Mouse (Mus musculus) MEL (cell line): ENCODE data around the gene D5Ertd579e. TPM values are rescaled to one million over a fixed set of nuclear protein-coding genes. Genes with fewer than 3 reads are reported as not detected.

Experiments
- DNase-seq: peaks from one replicate; pipeline ENCODE4 v3.0.0; 2011; ENCODE audit warnings: low read depth, low spot score
- H3K27ac ChIP-seq: 2 replicates; pipeline ENCODE4 v1.5.1; 2012; ENCODE audit warnings: low read depth, mild to moderate bottlenecking, control low read depth, low read length, moderate library complexity; ENCODE audit not compliant: control insufficient read depth
- H3K27me3 ChIP-seq, 2 experiments: fragments of 150-350 bp in 1 of 2; sonication (generic) in 1 of 2; 2 replicates each; pipeline ENCODE4 v1.6.1; 2012; ENCODE audit warnings: low read length in 2 of 2, mild to moderate bottlenecking in 2 of 2, improper control_type of control experiment in 1 of 2, moderate library complexity in 1 of 2; ENCODE audit not compliant: insufficient read depth in 2 of 2, control insufficient read depth in 1 of 2
- H3K36me3 ChIP-seq, 2 experiments: 2 replicates each; pipeline ENCODE4 v1.6.1; 2012 to 2014; ENCODE audit warnings: low read length in 2 of 2, improper control_type of control experiment in 1 of 2, inconsistent platforms in 1 of 2, mild to moderate bottlenecking in 1 of 2; ENCODE audit not compliant: insufficient read depth in 2 of 2, control insufficient read depth in 1 of 2
- H3K4me1 ChIP-seq, 2 experiments: fragments of 150-350 bp in 1 of 2; sonication (generic) in 1 of 2; 2 replicates each; pipeline ENCODE4 v1.6.1; 2012; ENCODE audit warnings: low read length in 2 of 2, improper control_type of control experiment in 1 of 2, mild to moderate bottlenecking in 1 of 2; ENCODE audit not compliant: insufficient read depth in 2 of 2, control insufficient read depth in 1 of 2
- H3K4me3 ChIP-seq, 2 experiments: fragments of 150-350 bp in 1 of 2; sonication (generic) in 1 of 2; 2 replicates each; pipeline ENCODE4 v1.5.1; 2012; ENCODE audit warnings: low read depth in 2 of 2, low read length in 2 of 2, mild to moderate bottlenecking in 2 of 2, moderate library complexity in 2 of 2, control low read depth in 1 of 2, improper control_type of control experiment in 1 of 2; ENCODE audit not compliant: control insufficient read depth in 1 of 2, insufficient read depth in 1 of 2
- H3K79me2 ChIP-seq: 2 replicates; pipeline ENCODE4 v1.6.1; 2012; ENCODE audit warnings: mild to moderate bottlenecking, low read length, moderate library complexity; ENCODE audit not compliant: control insufficient read depth, poor library complexity, insufficient read depth
- H3K9ac ChIP-seq: 2 replicates; pipeline ENCODE4 v1.6.1; 2012; ENCODE audit warnings: low read depth, mild to moderate bottlenecking, control low read depth, low read length, moderate library complexity; ENCODE audit not compliant: control insufficient read depth, poor library complexity, severe bottlenecking
- H3K9me3 ChIP-seq: fragments of 150-350 bp; sonication (generic); replicated peaks from 2 replicates; pipeline ENCODE4 v1.6.1; 2012; ENCODE audit warnings: mild to moderate bottlenecking, low read length, improper control_type of control experiment, moderate library complexity; ENCODE audit not compliant: insufficient read depth
- BHLHE40 ChIP-seq: IDR thresholded peaks from 2 replicates; pipeline ENCODE4 v1.6.1; 2012; ENCODE audit warnings: low read depth, mild to moderate bottlenecking, inconsistent platforms, low read length, improper control_type of control experiment, borderline replicate concordance
- EP300 ChIP-seq, 2 experiments: IDR thresholded peaks; 2 replicates each; pipeline ENCODE4 v1.6.1; 2011; ENCODE audit warnings: improper control_type of control experiment in 2 of 2, low read length in 2 of 2, low read depth in 1 of 2, mild to moderate bottlenecking in 1 of 2
- HCFC1 ChIP-seq: IDR thresholded peaks from 2 replicates; pipeline ENCODE4 v1.6.1; 2012; ENCODE audit warnings: low read depth, mild to moderate bottlenecking, inconsistent platforms, low read length, improper control_type of control experiment, moderate library complexity
- KAT2A ChIP-seq: conservative IDR thresholded peaks from 2 replicates; pipeline ENCODE4 v1.6.1; 2012; ENCODE audit warnings: low read depth, low read length, improper control_type of control experiment, inconsistent platforms
- MAX ChIP-seq: IDR thresholded peaks from 2 replicates; pipeline ENCODE4 v1.6.1; 2011; ENCODE audit warnings: low read length, improper control_type of control experiment
- MAZ ChIP-seq: IDR thresholded peaks from 2 replicates; pipeline ENCODE4 v1.6.1; 2012; ENCODE audit warnings: low read depth, mild to moderate bottlenecking, inconsistent platforms, low read length, improper control_type of control experiment
- MEF2A ChIP-seq: IDR thresholded peaks from 2 replicates; pipeline ENCODE4 v1.6.1; 2014; ENCODE audit warnings: low read depth, mild to moderate bottlenecking, inconsistent platforms, low read length, improper control_type of control experiment; ENCODE audit not compliant: poor library complexity, insufficient replicate concordance, severe bottlenecking; ENCODE audit errors: extremely low read depth
- MXI1 ChIP-seq: IDR thresholded peaks from 2 replicates; pipeline ENCODE4 v1.6.1; 2011; ENCODE audit warnings: mild to moderate bottlenecking, low read depth, low read length, improper control_type of control experiment
- NELFE ChIP-seq: IDR thresholded peaks from 2 replicates; pipeline ENCODE4 v1.6.1; 2011; ENCODE audit warnings: low read depth, low read length, improper control_type of control experiment
- POLR2A ChIP-seq, 2 experiments: IDR thresholded peaks; 2 replicates each; pipeline ENCODE4 v1.6.1; 2011 to 2012; ENCODE audit warnings: low read length in 2 of 2, mild to moderate bottlenecking in 2 of 2, control low read depth in 1 of 2, improper control_type of control experiment in 1 of 2, low read depth in 1 of 2, moderate library complexity in 1 of 2; ENCODE audit not compliant: control insufficient read depth in 1 of 2, insufficient read depth in 1 of 2, poor library complexity in 1 of 2
- RAD21 ChIP-seq: IDR thresholded peaks from 2 replicates; pipeline ENCODE4 v1.6.1; 2011; ENCODE audit warnings: mild to moderate bottlenecking, low read depth, low read length, improper control_type of control experiment
- TCF12 ChIP-seq: IDR thresholded peaks from 2 replicates; pipeline ENCODE4 v1.6.1; 2014; ENCODE audit warnings: low read depth, mild to moderate bottlenecking, inconsistent platforms, low read length, improper control_type of control experiment, moderate library complexity
- UBTF ChIP-seq: IDR thresholded peaks from 2 replicates; pipeline ENCODE4 v1.6.1; 2012; ENCODE audit warnings: low read depth, mild to moderate bottlenecking, inconsistent platforms, low read length, improper control_type of control experiment, moderate library complexity, borderline replicate concordance; ENCODE audit not compliant: insufficient read depth
- ZC3H11A ChIP-seq: IDR thresholded peaks from 2 replicates; pipeline ENCODE4 v1.6.1; 2012; ENCODE audit warnings: low read depth, mild to moderate bottlenecking, inconsistent platforms, low read length, improper control_type of control experiment
- ZKSCAN1 ChIP-seq: IDR thresholded peaks from 2 replicates; pipeline ENCODE4 v1.6.1; 2012; ENCODE audit warnings: low read depth, mild to moderate bottlenecking, inconsistent platforms, low read length, improper control_type of control experiment, moderate library complexity
- ZMIZ1 ChIP-seq: IDR thresholded peaks from 2 replicates; pipeline ENCODE4 v1.6.1; 2012; ENCODE audit warnings: low read depth, mild to moderate bottlenecking, inconsistent platforms, low read length, improper control_type of control experiment, moderate library complexity
- polyA plus RNA-seq, 2 experiments: library from polyadenylated mRNA; stranded (reverse) in 1 of 2; unstranded in 1 of 2; fragments of >175 nt in 1 of 2; fragments of >200 nt in 1 of 2; gene quantifications; 2 replicates each; pipeline versions ENCODE4 v1.2.1 to v1.2.4; 2012; ENCODE audit warnings: low replicate concordance in 2 of 2, low read depth in 1 of 2; ENCODE audit not compliant: insufficient read length in 2 of 2, insufficient read depth in 1 of 2, missing spikeins in 1 of 2
- total RNA-seq: library from RNA; depleted of rRNA; stranded (reverse); fragments of 300-350 nt; gene quantifications from 2 replicates; pipeline ENCODE4 v1.2.3, GENCODE M21; 2012

Gene D5Ertd579e
- total and polyA plus RNA-seq, 3 experiments = 15.9 to 31.1 TPM; not detected in 1

DNA sequence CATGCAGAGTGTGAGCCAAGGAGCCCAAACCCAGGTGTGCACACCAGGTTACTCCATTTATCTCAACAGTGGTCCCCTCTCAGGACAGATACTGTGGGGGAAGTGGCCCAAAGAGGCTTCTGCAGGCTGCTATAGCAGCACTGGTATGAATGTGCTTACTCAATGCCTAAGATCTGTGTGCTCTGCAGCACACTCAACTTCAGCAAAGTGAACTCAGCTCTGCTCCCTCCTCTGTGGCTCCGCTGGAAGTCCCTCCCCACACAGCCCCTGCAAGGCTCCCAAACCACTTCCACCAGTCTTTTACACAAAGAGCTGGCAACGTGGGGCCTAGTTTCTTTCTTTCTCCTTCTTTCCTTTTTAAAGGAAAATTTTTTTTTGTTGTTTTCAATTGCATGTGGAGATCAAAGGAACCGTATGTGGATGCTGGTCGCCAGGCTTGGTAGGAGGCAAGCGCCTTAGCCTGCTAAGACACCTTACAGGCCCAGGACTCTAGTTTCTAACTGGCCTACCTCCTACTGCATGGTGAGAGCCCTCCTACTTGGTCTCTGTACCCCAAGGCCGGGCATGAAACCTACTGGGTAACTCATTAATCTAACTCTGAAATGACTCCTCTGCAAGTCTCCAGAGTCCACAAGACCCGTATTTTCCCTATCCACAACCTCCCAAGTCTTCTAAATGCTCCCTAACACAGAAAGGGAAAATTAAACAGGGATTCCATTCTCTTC lies 138.1 kb downstream of the D5Ertd579e start:
- Histone ChIP-seq H3K9me3 (no peaks in the 10 kb centered on the region), H3K27me3 (no peaks in the 10 kb centered on the region), H3K4me1 (peaks cover 0 to 3% of the 10 kb centered on the region in 2 experiments; a peak in 3 of 4 replicates), H3K79me2 (no peaks in the 10 kb centered on the region), H3K4me3 (no peak overlapping the region), H3K36me3 (peaks cover 0 to 3% of the 10 kb centered on the region in 2 experiments; a peak in 1 of 4 replicates), H3K9ac (no peak overlapping the region), H3K27ac (no peak overlapping the region)
- DNase-seq = no peak
- TF ChIP-seq MEF2A (no peak), EP300 (IDR thresholded peaks at IDR 0.05; ENCODE audit: low read depth in 1 of 2, low read length in 2 of 2) (no peak), KAT2A (no peak)

DNA sequence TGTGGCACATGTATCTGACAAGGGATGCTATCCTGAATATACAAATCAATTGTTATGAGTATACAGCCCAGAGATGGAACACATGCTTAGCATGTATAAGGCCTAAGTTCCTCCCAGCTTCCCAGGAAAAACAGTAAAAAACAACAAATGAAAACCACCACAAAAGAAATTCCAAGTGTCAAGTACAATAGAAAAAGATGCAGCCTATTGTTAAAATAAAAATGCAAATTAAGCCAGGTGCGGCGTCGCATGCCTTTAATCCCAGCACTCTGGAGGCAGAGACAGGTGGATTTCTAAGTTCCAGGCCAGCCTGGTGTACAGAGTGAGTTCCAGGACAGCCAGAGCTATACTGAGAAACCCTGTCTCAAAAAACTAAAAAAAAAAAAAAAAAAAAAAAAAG lies 138.9 kb downstream of the D5Ertd579e start:
- no peaks in the 10 kb centered on the region for H3K9me3 ChIP-seq
- no peaks in the 10 kb centered on the region for H3K27me3 ChIP-seq
- no peak overlapping the region for H3K27ac ChIP-seq
- H3K79me2 ChIP-seq = no peaks in the 10 kb centered on the region
- no peak overlapping the region for H3K4me3 ChIP-seq
- DNase-seq = no peak
- TF ChIP-seq ZKSCAN1 (no peak), MAZ (no peak), ZMIZ1 (no peak), POLR2A (IDR thresholded peaks at IDR 0.05; ENCODE audit: control insufficient read depth in 1 of 2, insufficient read depth in 1 of 2, low read depth in 1 of 2, low read length in 2 of 2, poor library complexity in 1 of 2) (no peak)
- TF ChIP-seq, all 39 proteins: peak for 0
- Histone ChIP-seq H3K4me1 (no peaks in the 10 kb centered on the region), H3K36me3 (no peaks in the 10 kb centered on the region), H3K9ac (no peak overlapping the region)

DNA sequence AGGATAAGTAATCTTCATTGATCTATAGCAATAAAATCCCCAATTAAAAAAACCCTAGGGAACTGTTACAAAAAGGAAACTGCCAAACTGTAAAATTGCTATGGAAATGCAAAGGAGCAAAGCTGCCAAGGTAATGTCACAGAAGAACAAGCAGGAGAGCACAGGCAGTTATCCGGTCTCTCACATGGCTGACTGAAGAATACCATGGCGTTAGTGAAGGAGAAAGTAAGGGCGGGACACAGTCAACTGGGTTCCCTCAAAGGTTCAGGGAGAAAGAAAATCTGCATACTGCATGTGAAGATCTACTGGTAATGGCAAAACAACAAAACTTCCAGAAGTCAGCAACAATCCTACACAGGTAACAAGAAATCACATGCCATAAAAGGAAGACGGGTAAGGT lies 139.5 kb downstream of the D5Ertd579e start:
- Histone ChIP-seq H3K9ac (no peak overlapping the region), H3K27me3 (no peaks in the 10 kb centered on the region), H3K4me1 (no peaks in the 10 kb centered on the region), H3K36me3 (no peaks in the 10 kb centered on the region), H3K4me3 (no peak overlapping the region), H3K79me2 (no peaks in the 10 kb centered on the region), H3K27ac (no peak overlapping the region), H3K9me3 (no peaks in the 10 kb centered on the region)
- DNase-seq = no peak
- TF ChIP-seq TCF12 (no peak), MXI1 (no peak), ZC3H11A (no peak), POLR2A (IDR thresholded peaks at IDR 0.05; ENCODE audit: control insufficient read depth in 1 of 2, insufficient read depth in 1 of 2, low read depth in 1 of 2, low read length in 2 of 2, poor library complexity in 1 of 2) (no peak), MAX (no peak), NELFE (no peak), HCFC1 (no peak), UBTF (no peak), RAD21 (no peak), BHLHE40 (no peak)
